Mouse (Mus musculus) spleen, adult 18-20 months (tissue): ENCODE measurements around the gene Fto.

ENCODE experiments used
- DNase-seq, 2 experiments: peaks; one replicate each; pipeline ENCODE4 v3.0.0; 2022; ENCODE audit warnings: mixed read lengths in 2 of 2

Gene Fto

DNA sequence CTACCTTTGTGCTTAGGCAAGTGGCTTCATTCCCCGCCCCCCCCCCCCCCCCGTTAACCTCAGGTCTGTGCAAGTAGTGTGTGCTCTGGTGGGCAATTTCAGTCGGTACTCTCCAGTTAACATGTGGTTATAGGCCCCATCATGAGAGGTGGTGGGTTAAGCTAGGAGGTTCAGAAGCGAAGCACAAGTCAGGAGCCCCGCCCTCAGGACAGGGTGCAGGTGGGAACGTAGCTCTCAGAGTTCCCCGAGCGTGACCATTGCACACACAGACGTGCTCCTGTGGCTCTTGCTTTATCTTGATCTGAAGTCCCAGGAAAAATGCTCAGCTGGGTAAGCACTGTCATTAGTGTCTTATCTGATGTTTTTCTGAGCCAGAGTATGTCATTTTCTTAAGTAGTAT lies 224.8 kb downstream of the Fto start:
- no peak for DNase-seq

DNA sequence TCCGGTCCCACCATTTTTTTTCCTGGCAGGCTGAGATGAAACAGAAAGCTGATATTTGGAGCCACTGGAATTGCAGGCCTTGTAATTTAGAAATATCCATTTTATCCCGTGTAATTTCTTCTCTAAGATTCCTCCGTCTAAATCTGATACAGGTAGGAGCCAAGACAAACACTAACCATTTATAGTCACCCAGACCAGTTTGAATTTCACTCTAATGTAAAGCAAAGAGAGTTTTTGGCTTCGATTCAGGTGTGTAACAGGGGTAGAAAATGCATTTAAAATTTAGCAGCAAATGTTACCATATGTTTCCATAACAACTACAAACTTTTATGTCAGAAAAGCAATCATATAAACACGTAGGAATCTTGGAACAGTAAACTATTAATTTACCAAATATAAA lies 225.6 kb downstream of the Fto start:
- no peak for DNase-seq

DNA sequence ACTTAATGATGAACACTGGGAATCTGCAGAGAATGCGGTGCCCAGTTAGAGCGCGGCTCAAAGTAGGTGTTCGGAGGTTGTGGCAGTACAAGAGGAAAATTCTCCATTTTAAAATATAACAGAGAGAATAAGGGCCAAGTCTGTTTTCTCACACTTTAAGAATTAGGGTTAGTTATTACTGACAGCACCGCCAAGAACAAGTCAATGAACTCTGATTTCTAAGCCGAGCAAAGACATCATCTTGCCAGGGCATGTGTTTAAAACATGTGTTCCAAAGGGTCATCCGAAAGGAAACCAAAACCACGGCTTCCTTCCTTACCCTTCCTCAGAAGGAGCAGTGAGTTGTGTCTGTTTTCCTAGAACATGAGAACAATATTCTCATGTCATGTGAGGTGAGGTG lies 226.3 kb downstream of the Fto start:
- no peak for DNase-seq

DNA sequence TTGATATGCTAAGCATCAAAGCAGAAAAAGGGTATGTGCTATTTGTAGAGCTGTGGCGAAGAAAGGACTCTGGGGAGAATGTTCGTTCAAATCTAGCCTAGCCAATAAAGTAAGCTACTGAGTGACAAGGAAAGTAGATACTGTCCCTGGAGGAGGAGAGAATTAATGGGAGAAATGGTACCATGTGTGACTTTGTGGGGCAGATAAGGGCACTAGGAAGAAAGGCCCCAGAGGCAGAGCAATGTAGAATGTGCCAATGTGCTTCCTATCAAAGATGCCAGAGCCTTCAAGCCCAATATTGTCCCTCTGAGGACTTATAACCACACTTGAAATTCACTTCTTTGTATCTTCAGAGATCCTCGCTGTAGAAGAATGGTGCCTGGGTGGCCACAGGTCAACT lies 227.9 kb downstream of the Fto start:
- DNase-seq = no peak

DNA sequence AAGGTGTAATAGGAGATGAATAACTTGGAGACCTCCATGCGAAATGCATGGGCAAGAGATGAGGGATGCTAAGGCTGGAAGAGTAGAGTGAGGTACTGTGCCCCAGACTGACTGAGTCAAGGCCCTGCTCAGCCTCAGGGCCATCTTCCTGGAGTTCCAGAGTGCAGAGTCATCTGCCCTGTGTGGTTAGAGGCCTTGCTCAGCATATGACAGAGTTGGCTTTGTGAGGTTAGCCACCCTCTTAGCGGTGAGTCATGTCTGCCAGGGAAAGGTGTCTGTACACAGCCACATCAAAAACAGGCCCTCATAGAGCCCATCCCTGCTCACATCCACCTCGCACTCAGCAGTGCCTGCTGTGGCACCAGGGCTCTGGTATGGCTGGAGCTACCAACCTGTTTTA lies 232.2 kb downstream of the Fto start:
- DNase-seq = no peak

DNA sequence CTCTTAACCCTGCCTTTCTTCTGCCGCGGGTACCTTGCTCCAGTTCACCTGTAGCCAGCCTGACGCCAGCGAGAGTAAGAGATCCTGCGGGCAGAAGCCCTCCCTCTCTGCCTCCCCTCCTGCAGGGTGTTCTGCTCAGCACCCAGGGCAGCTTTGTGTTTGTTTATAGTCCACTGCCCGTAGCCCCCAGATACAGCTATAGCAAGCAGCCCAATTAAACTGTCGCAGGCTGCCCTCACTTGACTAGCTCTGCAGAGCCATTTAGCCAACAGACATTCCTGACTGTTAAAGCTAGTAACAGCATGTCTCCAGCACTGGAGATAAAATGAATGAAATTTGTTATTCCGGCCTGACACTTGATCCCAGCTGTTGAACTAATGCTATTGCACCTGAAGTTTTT lies 233.3 kb downstream of the Fto start:
- no peak for DNase-seq

DNA sequence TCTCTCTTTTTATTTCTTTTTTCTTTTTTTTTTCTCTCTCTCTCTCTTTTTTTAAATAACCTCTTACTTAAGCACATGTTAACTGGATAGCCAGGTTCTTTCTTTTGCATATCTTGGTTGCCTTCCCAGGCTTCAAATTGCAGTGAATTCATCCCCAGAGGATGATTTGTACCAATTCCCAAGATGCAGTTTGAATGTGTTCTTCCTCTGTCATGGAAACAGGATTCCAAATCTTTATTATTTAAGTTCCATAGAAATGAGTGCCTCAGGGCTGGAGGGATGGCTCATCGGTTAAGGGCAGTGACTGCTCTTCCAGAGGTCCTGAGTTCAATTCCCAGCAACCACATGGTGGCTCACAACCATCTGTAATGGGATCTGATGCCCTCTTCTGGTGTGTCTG lies 236.8 kb downstream of the Fto start:
- no peak for DNase-seq

DNA sequence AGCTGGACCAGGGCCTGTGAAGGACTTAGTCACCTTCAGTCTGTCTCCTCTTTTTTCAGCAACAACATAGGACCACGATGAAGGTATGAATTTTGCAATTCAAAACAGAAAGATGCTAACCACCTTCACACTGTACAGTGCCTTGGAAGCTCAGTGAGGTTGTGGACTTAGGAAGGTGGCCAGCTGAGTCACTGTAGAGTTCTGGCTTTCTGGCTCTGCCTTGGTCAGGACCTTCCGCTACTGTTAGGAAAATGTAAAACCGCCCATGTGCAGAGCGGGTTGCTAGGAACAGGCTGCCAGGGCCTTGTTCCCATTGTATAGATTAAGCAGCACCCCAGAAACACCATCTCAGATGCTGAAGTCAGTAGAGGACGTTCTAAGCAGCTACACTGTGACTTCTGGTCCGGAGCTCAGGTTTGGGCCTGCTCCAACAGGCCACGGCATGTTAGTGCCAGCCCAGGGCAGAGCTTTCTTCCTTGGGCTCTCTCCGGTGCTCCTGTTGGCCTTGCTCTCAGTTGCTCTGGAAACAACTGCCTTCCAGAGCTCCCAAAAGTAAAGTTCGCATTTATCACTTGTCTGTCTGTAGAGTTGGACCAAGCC lies 237.9 kb downstream of the Fto start:
- DNase-seq = no peak

DNA sequence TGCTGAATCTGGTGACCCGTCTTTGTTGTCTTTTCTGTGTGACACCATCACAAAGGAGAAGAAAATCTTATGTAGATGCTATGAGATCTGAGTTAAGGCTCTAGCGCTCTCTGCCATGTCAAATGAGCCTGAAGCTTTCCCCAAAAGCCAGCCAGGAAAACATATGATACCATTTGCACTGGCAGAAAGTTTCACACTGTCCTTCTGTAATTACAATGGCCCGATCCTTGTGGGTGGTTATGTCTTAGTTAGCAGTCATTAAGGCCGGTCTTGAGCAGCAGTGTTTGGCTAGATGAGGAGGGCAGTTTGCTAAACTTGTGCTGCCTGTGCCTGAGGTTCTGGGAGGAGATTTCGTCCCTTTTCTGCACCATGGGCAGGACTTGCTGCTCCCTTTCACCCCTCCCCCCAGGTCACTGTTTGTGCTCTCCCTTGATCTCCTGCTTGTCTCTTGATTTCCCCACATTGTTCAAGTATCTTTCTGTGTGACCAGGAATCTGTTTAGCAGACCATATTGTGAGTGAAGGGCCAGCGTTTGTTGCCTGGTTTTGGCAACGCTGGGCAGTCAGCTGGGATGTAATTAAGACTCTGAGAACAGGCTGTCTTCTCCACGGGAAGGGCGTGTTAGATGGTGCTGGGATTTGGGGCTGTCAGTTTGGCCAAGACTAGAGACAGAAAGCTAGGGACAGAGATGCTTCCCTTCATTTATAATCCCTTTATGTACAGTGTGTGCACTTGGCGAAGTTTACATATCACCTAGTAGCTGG lies 238.6 kb downstream of the Fto start:
- no peak for DNase-seq

DNA sequence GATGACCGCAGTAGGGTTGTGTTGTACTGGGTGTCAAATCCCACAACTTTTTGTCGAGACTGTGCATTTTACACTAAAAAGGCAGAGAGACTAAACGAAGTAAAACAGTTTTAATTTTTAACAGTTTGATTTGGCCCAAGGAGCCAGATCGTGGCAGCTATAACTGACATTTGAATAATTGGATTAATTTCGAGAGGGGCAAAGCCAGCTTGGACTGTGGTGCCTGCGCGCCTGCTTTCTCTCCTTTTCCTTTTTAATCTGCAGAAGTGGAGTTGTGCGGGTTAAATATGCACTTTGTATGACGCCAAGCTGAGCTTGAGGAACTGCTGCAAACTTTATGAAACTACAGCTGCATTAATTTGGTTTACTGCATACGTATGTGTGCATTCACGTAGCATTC lies 239.3 kb downstream of the Fto start:
- no peak for DNase-seq

DNA sequence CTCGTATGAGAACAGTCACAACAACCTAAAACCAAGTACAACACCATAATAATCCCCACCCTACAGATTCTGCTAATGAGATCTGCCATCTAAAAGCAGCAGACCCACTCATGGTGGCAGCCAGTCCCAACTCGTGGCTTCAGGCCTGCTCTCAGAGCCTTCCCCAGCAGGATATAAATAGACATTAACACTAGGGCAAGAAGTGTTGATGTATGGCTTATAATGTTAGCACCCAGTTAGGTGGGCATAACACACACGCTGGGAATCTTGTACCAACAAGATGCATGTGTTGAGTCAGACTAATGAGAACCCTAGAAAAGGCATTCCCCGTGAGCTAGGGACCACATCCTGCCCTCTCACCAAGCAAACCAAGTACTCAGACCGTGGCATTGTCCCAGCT lies 240.1 kb downstream of the Fto start:
- no peak for DNase-seq

DNA sequence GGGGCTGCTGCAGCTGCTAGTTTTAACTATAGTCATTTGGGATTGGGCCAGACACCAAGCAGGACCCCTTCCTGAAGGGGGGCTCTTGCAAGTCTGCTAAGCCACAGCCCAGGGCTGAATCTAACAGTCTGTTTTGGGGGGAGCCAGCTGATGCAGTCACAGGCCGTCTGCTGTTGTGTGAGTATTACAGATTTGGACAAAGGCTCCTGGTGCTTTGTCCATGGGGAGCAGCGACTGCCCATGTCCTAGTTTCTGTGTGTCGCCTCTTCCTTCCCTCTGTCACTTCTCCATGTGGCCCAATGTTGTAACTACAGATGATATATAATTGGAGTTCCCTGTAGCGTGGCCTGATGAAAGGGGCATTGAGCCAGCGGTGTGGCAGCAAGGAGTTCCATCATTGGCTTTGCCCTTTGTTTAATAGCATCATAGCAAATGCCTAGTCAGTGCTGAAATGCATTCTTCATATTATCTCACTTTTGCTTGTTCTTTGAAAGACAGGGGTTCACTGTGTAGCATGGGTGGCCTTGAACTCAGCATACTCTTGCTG lies 243.8 kb downstream of the Fto start:
- DNase-seq = no peak

DNA sequence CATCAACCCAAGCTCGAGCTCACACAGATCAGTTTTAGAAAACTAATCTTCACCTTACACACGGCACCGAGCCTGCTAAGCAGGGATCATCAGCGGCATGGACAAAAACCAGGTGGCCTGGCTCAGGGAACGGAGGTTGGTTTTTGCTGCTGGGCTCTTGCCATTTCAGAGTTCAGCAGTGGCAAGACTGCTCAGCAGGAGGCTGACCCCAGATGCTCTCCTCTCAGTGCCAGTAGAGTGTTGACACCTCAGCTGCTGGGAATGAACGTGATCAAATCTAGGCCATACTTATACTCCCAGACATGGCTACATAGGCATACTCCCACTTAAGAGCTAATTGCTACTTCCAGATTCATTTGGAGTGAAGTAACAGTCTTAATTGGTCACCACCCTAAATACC lies 245.1 kb downstream of the Fto start:
- DNase-seq = no peak

DNA sequence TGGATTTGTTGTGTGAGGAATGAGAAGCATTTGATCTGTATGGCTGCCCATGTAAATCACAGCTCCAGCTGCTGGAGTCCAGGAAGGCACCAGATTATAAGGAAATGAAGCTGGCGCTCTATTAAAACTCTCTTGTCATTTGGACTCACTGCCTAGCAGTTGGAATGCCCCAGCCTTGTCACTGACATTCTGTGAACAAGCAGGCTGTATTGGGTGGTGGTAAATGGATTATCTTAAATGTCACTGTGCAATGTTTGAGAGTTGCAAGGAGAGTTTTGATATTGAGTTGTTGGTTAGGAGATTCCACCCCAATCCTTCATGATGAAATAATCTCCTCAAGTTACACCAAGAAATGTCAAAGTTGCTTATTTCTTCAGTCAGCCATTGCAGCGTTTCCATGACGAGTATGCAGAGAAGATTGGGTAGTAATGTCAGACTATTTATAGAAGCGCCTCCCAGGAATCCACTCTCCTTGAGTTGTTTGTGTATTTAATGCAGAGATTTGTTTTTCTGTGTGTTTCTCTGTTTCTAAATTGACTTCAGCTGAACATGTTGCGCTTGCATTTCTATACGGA lies 246.8 kb downstream of the Fto start:
- no peak for DNase-seq

DNA sequence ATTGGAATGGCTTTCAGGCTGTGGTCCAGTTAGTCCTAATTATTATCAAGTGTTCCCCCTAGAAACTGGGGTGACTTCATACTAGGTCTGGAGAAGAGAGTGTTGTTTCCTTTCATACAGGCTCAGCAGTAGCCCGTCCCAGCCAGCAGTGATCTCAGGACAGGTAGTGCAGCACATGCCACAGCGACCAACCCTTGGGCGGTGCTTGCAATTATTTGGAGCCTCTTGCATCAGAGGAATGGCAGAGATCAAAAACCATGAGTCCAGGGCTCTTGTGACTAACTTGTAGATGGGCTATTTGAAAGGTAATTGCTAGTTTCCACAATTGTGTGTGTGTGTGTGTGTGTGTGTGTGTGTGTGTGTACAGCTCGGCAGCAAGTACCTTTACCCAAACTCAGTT lies 247.9 kb downstream of the Fto start:
- no peak for DNase-seq

DNA sequence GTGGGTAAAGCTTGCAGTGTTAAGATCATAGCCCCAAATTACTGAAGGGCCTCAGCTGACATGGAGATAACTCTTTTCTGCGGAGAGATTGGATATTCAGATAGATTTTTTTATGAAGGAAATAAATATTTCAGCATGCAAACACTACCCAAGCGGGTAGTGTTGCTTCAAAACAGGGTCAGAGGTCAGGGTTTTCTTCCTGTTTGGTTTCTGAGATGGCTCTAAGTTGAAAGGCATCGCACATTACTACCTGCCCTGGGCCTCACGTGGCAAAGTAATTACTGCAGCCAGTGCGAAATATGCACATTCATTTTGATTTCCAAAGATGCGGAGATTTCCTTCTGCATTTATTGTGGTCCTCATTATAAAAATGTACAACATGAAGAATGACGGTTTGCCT lies 249.3 kb downstream of the Fto start:
- DNase-seq = no peak

DNA sequence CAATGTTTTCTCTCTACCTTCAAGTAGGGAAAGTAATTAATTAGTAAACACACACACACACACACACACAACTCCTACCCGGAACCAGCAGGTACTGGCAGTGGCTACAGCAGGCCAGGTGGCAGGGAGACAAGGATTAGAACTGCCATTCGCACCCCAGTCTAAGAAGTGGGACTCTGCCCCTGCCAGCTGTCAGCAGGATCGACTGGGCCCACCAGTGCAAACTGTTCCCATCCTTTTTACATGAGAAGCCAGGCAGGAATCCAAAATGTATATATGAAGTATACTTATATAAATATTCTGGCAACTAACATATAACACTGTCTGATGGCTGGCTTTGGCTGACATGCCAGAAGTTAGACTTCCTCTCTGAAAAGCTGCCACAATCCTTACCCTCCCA lies 250.0 kb downstream of the Fto start:
- DNase-seq = no peak

DNA sequence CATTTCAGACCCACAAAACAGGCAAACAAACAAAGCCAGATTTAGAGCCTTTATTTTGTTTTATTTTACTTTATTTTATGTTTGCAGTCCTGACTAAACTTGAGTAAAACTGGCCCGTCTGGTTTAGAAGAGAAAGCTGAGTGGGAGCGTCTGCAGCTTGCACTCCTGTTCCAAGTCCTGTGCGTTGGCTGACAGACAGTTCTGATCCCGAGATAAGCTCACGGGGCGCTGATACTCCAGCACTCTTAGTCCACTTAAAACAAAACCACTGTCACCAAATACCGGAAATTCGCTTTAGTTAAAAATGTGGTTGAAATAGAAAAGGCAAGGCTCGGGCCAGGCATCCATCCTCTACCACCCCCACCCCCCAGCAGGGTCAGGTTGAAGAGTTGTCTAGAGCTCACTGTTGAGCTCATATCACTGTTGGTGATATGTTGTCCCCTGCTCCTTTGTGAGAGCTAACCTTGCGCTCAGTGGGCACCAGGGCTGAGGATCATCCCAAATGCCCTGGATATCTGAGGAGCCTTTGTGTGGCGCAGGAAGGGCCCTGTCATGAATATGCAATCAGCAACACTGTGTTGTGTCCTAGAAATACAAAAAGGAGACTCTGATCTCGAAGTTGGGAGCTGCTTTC lies 252.7 kb downstream of the Fto start:
- DNase-seq = no peak

DNA sequence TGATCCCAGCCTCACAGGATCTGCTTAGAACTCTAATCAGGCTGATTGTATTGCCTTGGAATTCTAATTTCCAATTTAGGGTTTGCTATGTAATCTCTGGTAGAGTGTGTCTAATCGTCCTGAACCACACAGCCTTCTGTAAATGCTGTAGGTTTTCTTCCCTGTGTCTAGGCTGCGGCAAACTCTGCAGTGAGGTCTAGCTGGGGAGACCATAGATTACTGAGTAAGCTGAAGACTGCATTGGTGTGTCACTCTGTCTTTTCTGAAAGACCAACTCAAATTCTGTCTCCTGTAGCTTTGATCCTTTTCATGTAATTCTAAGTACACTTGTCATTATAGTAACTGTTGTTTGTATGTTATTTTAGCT lies 253.2 kb downstream of the Fto start:
- DNase-seq = no peak

DNA sequence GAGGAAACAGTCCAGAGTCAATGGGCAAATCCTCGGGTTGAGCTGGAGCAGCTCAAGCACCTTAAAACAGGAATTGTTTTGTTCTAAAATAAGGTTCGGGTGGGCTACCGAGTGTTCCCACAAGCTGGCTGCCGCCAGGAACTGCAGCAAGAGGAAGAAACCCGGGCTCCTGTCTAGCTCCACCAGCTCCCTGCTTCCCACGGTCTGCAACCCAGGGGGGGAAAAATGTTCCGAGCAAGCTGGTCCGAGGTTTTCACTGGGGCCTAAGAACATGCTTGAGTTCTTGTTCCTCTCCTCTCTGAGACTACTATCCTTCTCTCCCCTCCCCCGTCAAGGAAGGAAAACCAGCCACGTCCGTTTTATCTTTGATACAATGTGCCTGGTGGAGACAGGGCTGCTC lies 256.5 kb downstream of the Fto start:
- no peak for DNase-seq

DNA sequence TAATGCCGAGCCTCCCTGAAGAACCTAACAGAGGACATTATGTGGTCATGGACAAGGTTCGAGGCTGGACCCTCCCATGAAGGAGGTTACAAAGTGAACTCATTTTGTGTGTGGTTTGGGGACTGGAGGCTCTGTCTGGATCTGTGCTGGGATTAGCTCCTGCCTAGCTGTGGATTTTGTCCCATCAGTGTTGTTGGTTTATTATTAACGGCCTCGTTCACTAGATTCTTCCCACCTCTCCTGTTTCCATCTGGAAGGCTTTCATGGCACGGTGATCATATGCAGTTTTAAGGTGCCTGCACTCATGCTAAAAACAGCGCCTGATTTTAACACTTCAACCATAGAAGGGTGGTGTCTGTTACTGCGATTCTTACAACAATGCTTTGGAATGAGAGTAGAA lies 257.5 kb downstream of the Fto start:
- no peak for DNase-seq

DNA sequence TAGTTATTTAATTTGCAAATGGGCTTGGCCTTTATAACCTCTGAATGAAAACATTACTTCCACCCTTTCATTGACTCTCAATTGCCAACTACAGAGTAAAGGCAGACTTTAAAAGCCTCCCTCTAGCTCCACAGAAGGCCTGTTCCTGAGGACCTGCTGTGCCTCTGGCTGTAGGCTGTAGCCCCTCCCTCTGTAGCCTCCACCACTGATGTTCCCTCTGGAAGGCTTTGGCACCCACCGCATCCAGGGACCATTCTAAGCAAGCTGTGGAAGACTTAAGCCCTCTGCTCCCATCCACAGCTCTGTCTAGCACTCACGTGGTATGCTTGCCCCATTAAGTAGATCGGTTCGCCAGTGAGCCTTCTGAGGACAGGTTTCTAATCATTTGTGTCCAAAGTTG lies 258.7 kb downstream of the Fto start:
- no peak for DNase-seq

DNA sequence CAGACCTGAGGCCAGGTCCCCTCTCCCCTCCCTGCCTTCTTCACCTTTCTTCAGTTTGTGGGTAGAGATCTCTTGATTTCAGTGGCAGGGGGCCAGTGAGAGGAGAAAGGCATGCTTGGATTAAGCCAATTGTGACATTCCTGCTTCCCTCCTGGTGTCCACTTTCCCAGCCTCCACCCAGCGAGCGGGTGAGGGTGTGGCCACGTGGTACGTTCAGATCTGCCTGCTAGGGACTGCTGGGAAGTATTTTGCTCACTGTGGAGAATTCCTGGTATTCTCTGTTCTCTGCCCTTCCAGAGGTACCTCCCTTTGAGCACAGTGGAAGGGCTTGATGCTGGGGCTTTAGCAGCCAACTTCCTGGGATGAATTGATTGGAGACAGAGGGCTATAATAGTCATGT lies 259.3 kb downstream of the Fto start:
- no peak for DNase-seq

DNA sequence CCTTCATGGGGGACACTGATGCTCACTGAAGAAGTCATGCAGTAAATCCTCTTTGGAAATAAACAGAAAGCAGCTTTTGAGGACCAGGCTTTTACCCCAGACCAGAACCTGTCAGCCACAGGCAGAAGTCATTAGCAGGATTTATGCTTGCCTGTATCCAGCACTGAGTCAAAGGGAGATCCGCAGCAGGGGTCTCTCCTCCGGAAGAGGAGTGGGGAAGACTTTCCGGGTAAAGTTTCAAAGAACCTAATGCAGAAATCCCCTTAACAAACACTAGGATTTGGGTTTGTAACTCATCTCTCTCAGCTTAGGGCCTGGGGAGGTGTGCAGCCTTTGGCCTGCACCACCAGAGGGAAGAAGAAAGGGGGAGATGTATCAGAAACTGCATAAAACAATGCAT lies 262.3 kb downstream of the Fto start:
- DNase-seq = no peak
